Mouse (Mus musculus) urinary bladder, postnatal 14 days (tissue): ENCODE results near the gene Ppp4r4.

Experiments used
- DNase-seq: peaks from one replicate; pipeline ENCODE4 v3.0.0; 2021; ENCODE audit warnings: low spot score

The Ppp4r4 gene

DNA sequence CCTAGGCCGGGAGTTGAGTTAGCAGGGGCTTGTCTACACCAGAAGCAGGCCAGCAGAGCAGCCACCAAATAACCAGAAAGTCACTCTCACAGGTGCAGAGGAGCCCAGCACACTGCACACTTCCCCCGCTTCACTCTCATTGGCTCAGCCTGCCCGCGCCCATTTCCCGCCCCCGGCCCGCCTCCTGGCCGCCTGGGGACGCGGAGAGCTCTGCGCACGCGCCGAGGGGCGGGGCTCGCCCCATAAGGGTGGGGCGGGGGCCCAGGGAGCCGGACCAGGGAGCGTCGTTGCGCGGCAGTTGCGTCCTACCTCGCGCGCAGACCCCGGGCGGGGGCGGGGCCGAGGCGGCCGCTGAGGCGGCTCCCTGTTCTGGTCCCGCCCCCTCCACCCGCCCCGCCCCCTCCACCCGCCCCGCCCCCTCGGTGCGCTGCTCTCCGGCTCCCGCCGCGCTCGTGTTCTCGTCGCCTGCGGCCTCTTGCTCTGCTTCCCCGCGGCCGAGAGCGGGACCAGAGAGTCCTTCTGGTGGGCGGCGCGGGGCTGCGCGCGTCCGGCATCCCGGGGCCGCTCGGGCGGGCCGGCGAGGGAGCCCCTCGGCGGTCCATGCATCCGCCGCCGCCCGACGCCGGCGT lies at the start of gene Ppp4r4:
Gene Ppp4r4 (plus strand): TSS at position 264 of the 629 bp plus-strand sequence.
- DNase-seq = peak; percentile 93

DNA sequence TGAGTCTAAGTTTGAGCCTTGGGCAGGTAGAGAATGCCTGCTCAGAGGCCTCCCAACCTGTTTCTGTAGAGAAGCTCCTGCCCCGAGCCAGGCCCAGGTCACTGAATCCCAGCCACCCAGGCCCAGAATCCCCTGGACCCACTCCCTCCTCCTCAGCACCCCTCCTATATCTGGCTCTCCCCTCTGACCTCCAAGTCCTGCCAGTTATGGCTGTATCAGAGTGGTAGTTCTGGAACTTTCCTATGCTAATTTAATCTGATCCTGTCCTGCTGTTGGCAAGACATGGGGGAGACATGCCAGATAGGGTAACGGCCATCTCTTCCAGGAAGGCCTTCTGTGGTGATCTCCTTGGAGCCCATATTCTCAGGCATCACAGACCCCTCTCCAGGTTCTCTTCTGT lies 49.3 kb upstream of the Ppp4r4 start:
- DNase-seq = peak; percentile 1

DNA sequence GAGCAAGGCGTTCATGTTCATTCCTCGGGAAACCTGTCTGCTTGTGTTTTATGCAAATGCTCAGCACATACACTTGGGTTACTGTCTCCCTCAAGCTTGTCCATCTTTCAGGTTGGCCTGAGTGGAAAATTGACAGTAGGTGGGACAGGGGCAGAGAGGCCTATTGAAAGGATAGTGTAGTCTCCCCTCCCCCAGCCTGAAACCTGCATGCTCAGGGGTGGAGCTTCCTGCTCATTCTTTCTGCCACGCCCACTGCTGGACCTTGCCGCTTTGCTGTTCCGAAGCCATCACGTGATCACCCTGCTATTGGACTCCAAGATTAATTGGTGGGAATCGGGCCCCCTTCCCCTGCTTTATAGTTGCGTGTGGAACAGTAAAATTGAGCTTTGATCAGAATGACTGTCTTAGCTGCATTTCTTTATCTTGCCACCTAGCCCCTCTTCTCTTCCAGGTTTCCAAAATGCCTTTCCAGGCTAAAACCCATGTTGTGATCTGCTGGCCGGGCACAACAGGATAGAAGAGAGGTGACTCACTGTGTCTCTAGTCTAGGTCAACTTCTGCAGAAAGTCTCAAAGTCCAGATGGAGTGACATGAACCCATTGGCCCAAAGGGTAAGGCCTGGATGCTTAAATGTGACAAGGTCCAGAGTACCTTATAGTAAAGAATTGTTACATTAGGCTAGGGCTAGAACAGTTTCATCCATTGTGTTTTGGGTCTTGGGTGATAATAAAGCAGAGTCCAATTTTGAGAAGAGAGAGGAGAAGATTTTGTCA lies 47.7 kb upstream of the Ppp4r4 start:
- peak; percentile 1 for DNase-seq

DNA sequence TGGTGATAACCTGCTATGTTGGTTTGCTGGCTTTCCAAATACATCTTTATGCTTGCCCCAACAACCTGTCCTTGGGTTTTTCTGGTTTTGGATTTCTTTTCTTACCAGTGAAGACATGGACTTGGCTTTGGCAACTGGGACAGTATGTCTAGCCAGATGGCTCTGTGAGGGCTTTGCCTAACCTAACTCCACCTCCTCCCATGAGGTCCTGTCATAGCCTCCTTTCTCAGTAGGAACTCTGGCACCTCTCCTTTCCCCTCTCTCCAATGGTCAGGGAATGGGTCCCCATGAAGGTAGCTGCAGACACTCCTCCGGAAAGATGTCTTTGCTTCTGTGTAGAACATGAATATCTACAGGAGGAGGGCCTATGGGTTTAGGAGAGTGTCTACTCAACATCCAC lies 45.4 kb upstream of the Ppp4r4 start:
- no peak for DNase-seq

DNA sequence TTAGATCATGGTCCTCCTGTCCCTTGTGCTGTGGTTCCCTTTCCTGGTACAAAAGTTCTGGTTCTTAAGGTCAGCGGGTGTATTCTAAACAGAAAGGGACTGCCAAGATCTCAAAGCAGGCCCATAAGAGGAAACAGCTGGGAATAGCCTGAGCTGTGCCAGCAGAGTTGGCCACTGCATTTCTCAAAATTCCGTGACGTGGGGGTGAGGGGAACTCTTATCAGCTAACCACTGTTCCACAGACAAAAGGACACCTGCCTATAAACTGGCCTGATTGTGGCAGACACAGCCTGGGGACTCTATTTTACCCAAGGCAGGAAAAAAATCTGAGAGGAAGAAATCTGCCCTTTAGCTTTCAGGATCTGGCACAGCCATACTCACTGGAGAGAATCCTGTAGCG lies 44.8 kb upstream of the Ppp4r4 start:
- peak; percentile 18 for DNase-seq

DNA sequence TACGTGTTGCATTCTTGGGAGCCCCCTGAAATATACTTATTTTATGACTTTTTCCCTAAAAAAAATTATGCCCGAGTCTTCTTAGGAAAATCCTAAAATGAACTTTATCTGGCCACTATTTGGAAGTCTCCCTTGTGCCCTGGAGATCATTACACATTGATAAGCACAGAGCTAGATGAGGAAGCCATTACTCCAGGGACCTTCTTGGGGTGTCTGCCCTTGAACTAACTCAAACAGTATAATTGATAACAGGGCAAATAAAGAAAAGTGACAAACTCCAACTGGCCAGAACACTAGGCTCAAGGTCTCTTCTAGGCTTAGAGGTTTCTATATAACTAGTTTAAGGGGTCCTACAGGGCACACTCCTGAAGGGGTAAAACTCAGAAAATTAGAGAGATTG lies 44.3 kb upstream of the Ppp4r4 start:
- DNase-seq = no peak

DNA sequence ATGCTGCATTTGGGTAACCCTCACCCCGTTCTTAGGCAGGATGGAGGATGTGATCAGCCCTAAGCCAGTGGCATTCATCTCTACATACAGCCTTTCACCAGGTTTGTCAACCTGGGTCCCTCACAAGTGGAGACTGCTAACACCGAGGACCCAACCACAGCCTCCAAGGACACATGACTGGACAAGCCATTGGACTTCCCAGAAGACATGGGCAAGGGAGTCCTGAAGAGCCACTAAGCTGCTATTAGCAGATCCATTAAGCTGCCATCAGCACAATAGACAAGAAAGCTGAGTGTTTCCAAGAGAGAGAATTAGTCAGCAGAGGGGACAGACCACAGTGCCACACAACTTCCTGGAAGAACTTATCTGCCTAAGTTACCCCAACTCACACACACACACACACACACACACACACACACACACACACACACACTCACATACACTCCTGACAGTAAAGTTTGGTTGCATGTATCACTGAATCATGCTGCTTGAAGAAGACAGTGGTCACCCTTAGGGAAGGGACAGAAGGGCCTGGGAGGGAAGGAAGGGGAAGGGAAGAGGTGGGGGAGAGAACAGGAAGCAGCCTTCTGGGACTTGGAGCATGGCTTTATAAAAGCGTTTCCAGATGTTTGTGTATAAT lies 40.9 kb upstream of the Ppp4r4 start:
- no peak for DNase-seq

DNA sequence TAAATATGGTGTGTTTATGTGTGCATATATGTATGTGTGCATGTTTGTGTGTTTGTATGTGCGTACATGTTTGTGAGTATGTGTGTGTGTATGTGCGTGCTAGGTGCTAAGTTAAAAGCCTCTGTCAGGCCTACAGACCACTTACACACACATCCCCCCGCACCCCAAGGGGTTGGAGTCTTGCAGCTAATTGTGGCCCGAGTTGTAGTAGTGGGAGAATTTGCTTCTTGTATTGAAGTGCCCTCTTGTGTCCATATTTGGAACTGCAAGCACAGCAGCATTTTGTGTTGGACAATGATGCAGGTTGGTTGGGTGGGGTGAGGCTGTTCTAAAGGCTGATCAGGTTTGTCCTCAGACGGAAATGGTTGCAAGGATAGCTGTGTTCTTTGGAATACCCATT lies 39.3 kb upstream of the Ppp4r4 start:
- DNase-seq = peak; percentile 76

DNA sequence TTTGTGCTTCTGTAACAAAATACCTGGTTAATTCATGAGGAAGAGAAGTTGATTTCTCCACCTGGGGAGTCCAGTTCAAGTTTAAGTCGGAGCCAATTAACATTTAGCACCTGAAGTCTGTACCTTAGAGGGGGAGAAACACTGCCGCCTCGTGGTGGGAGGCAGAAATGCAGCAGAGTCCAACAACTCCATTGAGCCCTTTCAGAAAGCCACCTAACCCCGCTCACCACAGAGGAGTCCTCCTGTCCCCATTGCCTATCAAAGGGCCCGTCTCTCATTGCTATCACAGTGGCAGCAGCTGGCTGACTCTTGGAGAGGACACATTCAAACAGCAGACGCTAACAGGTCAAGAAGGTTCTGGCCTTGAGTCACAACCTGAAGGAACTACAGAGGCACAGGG lies 37.6 kb upstream of the Ppp4r4 start:
- peak; percentile 61 for DNase-seq

DNA sequence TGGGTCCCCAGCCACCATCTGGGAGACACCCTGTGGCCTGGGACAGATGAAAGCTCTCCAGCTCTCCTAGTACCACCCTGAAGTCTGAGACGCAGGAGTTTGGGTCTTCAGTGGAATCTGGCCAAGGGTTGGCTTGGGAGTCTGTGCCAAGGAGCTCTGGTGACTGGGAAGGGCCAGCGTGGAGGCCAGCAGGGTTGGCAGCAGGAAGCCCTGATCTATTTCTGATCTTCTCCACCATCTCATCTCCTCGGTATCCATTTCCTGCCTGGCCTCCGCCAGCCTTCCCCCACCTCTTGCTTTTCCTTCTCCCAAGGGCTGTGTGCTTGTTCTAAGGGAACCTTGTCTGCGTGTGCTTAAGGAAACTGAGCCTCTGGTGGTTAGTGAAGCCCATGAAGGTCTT lies 33.3 kb upstream of the Ppp4r4 start:
- no peak for DNase-seq

DNA sequence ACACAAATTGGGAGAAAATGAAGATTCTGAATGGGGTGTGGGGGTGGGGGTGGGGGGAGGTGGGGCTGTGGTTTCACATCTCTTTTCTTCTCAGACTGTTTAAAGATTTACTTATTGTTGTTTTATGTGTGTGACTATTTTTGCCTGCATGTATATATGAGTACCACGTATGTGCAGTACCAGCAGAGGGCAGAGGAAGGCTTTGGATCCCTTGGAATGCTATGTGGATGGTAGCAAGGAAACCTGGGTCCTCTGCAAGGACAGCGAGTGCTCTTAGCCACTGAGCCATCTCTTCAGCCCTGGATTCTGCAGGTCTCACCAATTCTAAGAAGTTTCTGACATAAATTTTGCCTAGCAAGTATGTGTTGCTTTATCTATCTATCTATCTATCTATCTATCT lies 32.8 kb upstream of the Ppp4r4 start:
- DNase-seq = no peak

DNA sequence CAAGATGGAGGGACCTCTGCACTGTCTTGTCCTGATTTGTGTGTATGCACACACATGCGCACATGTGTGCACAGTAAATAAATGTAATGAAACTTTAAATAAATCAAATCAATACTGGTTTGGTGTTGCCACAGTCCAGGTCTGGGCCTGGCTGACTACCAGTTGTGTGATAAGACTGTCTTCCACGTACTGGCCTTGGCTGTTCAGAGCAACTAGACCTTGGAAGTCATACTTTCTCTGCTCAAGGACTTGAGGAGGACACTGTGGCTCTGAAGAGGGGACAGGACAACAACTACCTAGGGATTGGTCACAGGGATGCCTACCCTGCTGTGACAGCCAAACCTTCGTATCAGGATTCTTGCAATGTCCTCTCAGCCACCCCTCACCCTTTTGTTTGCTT lies 28.8 kb upstream of the Ppp4r4 start:
- DNase-seq = no peak

DNA sequence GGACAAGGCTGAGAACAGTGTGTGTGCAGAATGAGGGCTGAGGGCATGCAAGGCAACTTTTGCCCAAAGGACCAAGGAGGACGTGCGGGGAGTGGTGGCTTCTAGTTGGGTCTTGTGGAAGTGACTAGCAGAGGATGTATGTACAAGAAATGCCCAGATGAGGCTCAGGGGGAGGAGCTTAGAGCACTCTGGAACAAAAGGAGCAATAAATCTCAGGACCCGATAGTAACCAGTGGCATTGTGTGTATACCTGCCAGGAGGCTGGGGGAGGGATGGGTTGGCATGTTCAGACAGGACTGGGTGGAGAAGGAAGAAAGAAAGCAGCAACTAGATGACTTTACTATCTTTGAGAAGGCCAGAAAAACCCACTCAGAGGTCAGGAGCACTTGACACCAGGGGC lies 27.7 kb upstream of the Ppp4r4 start:
- DNase-seq = peak; percentile 56

DNA sequence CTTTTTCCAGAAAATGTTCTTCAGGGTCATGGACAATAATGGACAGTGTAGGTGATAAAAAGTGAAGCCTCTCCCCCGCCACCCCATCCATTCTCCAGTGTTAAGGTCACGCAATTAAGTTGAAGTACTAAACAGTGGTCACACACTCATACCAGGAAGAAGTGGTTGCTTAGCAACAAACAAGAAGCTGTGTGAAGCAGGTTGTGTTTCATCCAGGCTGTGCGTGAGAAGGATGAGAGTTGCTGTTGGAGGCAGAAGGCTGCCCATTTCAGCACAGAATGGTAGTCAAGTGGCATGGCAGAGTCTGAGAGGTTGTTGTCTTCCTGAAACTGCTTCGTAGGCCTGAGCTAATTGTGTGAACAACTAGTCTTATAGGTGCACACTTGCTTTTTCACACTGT lies 23.7 kb upstream of the Ppp4r4 start:
- DNase-seq = no peak

DNA sequence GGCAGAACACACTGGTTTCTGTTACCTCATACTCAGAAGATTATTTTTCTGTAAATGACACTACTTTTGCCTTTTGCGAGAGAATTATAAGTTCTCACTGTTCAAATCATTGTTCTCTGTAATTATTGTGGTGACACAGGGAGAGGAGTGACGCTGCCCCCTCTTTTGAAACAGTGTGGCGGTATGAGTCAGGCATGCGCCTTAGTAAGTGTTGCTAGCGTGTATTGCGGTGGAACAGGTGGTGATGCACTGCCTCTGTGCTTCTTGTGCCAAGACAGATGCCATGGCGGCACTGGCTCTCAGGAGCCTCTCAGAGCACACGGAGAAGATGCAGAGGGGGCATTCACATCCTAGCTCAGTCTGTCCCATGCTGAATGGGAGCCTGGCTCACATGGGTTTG lies 22.2 kb upstream of the Ppp4r4 start:
- no peak for DNase-seq

DNA sequence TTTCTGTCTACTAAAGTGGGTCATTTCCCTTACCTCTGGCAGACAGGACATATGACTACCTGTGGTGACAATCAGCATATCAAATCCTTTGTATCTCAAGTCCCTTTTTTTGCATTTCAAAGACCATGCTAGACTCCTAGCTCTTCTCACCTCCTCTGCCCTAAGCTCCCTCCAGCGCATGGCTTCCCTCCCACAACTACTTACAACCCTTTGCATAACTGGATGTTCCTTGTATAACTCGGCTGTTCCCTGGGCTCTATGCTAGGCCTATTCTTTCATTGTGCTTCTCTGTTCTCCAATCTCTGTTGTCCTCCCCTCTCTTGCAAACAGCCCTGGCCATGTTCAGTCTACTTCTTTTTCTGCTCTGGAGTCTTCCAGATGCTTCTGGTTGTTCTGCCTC lies 20.5 kb upstream of the Ppp4r4 start:
- DNase-seq = no peak

DNA sequence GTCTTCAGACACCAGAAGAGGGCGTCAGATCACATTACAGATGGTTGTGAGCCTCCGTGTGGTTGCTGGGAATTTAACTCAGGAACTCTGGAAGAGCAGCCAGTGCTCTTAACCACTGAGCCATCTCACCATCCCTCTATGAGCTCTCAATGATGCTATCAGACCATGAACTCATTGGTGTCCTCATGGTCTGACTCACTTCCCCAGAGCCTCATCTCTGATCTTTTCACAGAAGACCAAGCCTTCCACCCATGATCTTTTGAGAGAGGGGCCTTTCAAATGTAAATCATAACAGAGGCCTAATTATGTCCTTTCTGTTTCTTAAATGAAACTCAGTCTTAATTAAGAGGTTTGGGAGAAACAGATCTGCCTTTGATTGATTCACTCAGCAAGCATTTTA lies 19.0 kb upstream of the Ppp4r4 start:
- DNase-seq = no peak

DNA sequence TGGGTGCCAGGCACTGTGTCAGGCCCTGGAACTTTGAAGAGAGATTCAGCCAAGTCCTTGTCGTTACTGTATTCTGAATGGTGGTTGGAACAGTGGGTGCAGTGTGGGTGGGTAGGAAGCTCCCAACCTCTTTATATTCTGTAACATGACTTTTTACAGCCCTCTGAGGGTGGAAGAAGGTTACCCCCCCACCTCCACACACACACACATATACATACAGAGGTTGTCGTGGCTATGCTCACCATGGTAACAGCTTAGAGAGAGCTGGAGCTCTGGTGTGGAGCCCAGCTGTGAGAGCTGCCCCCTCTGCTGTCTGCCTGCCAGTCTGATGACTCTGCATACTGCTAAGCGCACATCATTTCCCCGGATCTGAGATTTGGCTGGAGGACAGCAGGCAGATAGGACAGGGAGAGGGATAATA lies 18.6 kb upstream of the Ppp4r4 start:
- no peak for DNase-seq

DNA sequence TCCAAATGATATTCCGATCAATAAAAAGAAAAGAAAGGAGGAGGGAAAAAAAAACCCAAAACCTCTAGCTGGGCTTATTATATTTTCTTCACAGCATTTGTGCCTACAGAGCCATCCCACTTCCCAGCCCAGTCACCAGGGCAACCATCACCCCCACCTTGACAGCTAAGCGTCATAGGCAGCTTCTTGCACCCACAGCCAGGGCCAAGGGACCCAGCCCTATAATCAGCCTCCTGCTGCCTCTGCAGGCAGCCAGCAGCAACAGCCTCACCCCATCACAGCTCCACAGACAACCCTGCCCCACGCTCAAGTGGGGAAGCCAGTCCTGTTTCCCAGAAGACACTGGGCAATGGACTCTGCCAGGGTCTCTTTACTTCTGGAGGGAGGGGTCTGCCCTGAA lies 17.7 kb upstream of the Ppp4r4 start:
- no peak for DNase-seq

DNA sequence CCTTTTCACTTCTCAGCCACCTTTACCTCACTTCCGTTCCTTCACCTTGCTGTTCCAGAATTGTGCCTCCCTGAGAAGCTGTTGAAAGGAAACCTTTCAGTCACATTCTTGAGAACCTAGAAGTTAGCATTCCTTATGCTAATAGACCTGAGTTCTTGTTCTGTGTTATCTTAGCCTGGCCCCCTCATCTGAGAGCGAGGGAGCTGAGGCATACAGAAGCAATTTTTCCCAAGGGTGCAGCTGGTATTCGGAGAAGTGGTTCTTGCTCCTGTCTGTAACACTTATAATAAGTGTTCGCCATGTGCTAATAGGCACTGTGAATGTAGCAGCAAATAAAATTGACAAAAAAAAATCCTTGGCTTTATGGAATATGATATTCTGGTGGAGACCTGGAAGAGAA lies 16.4 kb upstream of the Ppp4r4 start:
- DNase-seq = no peak

DNA sequence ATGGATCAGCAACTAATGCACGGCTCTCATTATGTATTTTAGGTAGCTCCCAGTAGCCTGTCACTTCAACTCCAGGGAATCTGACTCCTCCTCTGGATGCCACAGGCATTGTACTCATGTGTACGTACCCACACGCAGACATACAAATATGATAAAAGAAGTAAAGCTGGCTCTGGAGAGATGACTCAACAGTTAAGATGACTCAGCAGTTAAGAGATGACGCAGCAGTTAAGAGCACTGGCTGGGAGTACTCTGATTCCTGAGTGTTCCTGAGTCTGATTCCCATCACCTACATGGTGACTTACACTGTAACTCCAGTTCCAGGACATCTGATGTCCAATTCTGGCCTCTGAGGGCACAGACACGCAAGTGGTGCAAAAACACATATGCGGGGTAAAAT lies 13.4 kb upstream of the Ppp4r4 start:
- DNase-seq = no peak

DNA sequence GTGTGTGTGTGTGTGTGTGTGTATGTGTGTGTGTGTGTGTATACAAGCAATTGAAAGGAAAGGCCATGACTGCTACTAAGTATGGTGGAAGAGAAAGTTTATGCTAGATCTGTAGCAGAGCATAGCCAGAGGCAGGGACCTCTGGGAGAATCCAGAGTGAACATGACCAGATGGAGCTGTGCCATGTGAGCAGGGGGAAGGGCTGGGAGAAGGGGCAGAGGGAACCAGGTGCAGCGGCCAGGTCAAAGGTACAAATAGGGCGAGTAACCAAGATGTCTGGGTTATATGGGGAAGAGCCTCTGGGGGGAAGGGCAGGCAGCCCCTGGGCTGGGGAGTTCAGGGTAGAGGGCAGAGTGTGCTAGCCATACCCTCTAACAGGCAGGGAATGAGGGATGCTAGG lies 1.5 kb upstream of the Ppp4r4 start:
- DNase-seq = no peak

DNA sequence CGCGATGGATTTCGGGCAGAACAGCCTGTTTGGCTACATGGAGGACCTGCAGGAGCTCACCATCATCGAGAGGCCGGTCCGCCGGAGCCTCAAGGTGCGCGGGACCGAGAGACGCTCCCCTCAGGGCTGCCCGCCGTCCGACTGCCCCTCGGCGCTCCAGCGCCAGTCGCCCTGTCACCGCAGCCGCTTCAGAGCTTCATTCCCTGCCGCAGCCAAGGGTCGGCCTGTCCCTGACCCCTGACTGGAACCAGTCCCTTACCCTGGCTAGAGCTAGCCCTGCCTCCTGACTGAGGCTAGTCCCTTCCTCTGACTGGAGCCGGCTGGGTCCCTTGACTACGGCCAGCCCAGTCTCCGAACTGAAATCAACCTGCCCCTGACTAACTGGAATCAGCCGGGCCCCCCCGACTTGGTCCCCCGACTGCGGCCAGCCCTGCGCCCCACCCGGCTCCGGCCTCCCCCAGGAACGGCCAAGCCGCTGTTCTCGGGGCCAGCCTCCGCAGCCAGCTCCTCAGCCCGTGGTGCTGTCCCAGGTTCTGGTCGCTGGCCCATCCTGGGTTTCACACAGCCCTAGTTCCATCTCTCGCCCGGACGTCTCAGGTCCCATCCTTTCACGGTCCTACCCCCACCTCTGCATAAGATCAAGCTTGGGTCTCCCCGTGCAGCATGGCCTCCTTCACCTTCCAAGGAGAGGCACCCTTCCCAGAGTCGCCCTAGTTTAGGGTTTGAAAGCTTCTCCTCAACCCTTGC lies 739 bp downstream of the Ppp4r4 start:
- peak; percentile 14 for DNase-seq
